Mouse (Mus musculus) natural killer cell, adult 2 months (primary cell): Measurements from ENCODE around the gene Prkn.

ENCODE experiments used
- DNase-seq, 2 experiments: peaks; one replicate each; pipeline ENCODE4 v3.0.0; 2022; ENCODE audit warnings: low spot score in 2 of 2

The Prkn gene

GRCm38 (mm10) chr17:11397678-11398077, 557.5 kb downstream of the Prkn start:
- DNase-seq = no peak

- no peak for DNase-seq
These were observed 562.2 kb downstream of the Prkn start for GRCm38 (mm10) chr17:11402225-11402875.

- no peak for DNase-seq
These were observed 571.2 kb downstream of the Prkn start for GRCm38 (mm10) chr17:11411414-11411813.

GRCm38 (mm10) chr17:11413688-11414087, 573.5 kb downstream of the Prkn start:
- DNase-seq = no peak

- DNase-seq = no peak
These were observed 574.1 kb downstream of the Prkn start for GRCm38 (mm10) chr17:11414288-11414687.

- DNase-seq = no peak
These were observed 577.0 kb downstream of the Prkn start for GRCm38 (mm10) chr17:11417150-11417549.

GRCm38 (mm10) chr17:11419484-11419883, 579.3 kb downstream of the Prkn start:
- DNase-seq = no peak

- no peak for DNase-seq
These were observed 580.7 kb downstream of the Prkn start for GRCm38 (mm10) chr17:11420839-11421238.

GRCm38 (mm10) chr17:11421264-11421940, 581.2 kb downstream of the Prkn start:
- DNase-seq = no peak

- no peak for DNase-seq
These were observed 591.1 kb downstream of the Prkn start for GRCm38 (mm10) chr17:11431323-11431722.

- no peak for DNase-seq
These were observed 592.4 kb downstream of the Prkn start for GRCm38 (mm10) chr17:11432593-11432992.

- DNase-seq = no peak
These were observed 622.5 kb downstream of the Prkn start for GRCm38 (mm10) chr17:11462721-11463120.

GRCm38 (mm10) chr17:11466095-11466494, 625.9 kb downstream of the Prkn start:
- no peak for DNase-seq

GRCm38 (mm10) chr17:11468624-11469023, 628.4 kb downstream of the Prkn start:
- no peak for DNase-seq

- no peak for DNase-seq
These were observed 642.8 kb downstream of the Prkn start for GRCm38 (mm10) chr17:11483032-11483431.

- DNase-seq = no peak
These were observed 649.9 kb downstream of the Prkn start for GRCm38 (mm10) chr17:11490051-11490450.

GRCm38 (mm10) chr17:11502556-11502955, 662.4 kb downstream of the Prkn start:
- no peak for DNase-seq

GRCm38 (mm10) chr17:11504496-11504895, 664.3 kb downstream of the Prkn start:
- no peak for DNase-seq

- no peak for DNase-seq
These were observed 666.9 kb downstream of the Prkn start for GRCm38 (mm10) chr17:11507082-11507481.

- no peak for DNase-seq
These were observed 669.9 kb downstream of the Prkn start for GRCm38 (mm10) chr17:11510081-11510480.

- no peak for DNase-seq
These were observed 674.0 kb downstream of the Prkn start for GRCm38 (mm10) chr17:11514032-11514761.

GRCm38 (mm10) chr17:11515619-11516018, 675.4 kb downstream of the Prkn start:
- no peak for DNase-seq

GRCm38 (mm10) chr17:11516165-11516564, 676.0 kb downstream of the Prkn start:
- DNase-seq = no peak
